Mouse (Mus musculus): ENCODE data around the gene Phlda3.

GRCm38 (mm10) chr1:135723016-135723415 lies 42.9 kb upstream of the Phlda3 start:
- TF ChIP-seq POLR2AphosphoS2 (IDR thresholded peaks at IDR 0.05; ENCODE audit: insufficient read length, low read depth) (no peak), POLR2A (IDR thresholded peaks at IDR 0.05; ENCODE audit: insufficient read length, low read depth) (no peak), TCF12 (IDR thresholded peaks at IDR 0.05; ENCODE audit: insufficient read depth, poor library complexity, severe bottlenecking) (no peak)
